Mouse (Mus musculus) spleen, postnatal 36 days (tissue): ENCODE results near the gene Cfap44.
A peak's percentile ranks its signal among the peaks of the same experiment; 100 is the strongest.

Experiments used
- DNase-seq, 2 experiments: peaks; one replicate each; pipeline ENCODE4 v3.0.0; 2022; ENCODE audit warnings: low spot score in 2 of 2, mixed read lengths in 1 of 2

Gene Cfap44

GRCm38 (mm10) chr16:44394577-44395243 lies at the start of gene Cfap44:
Gene Cfap44 (plus strand): TSS chr16:44394796.
- peak; percentile 19 to 25 for DNase-seq

- DNase-seq = peak; percentile 93 to 94
Observed at GRCm38 (mm10) chr16:44347071-44347901, 47.3 kb upstream of the Cfap44 start, which contains the start of gene Spice1. Gene Spice1 (plus strand): TSS chr16:44347121.

DNA sequence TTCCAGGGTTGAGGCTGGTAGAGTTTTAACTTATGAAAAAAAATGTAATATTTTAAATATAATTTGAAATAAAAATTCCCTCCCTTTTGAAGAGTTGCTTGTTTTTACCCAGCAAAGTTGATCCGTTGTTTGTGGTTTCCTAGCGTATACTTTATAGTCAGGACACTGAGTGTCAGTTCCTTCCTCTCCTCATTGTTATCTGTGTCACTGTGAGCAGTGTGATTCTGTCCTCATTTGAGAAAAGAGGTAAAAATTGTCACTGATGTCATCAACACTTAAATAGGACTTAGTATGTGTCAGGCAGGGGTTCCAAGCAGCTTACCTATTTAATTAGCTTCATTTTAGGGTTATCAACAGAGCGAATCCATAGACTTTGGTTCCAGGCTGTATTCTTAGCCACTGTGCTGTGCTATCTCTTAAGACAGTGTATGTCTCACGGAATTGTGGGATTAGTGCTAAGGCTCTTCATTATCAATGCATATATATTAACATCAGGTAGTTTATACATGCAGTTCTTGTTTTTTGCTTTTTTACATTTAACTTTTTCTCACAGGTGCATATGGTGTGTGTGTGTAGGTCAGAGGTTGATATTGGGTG lies 44.7 kb upstream of the Cfap44 start:
- no peak for DNase-seq

DNA sequence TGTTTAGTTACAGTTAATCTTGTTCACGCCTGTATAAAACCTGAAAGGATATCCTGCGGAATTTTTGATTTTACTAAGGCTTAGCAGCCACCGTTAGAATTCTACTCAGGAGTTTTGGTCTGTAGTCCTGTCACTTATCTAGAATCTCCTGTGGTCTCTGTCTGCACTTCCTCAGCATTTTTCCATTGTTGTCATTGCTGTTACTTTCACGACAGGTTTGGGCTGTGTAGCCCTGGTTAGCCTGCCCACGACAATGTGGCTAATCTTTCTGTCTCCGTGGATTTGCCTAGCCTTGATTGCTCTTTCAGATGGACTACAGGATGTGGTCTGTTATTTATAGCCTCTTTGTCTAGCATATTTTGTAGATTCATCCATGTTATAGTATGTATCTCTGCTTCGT lies 38.3 kb upstream of the Cfap44 start:
- no peak for DNase-seq

DNA sequence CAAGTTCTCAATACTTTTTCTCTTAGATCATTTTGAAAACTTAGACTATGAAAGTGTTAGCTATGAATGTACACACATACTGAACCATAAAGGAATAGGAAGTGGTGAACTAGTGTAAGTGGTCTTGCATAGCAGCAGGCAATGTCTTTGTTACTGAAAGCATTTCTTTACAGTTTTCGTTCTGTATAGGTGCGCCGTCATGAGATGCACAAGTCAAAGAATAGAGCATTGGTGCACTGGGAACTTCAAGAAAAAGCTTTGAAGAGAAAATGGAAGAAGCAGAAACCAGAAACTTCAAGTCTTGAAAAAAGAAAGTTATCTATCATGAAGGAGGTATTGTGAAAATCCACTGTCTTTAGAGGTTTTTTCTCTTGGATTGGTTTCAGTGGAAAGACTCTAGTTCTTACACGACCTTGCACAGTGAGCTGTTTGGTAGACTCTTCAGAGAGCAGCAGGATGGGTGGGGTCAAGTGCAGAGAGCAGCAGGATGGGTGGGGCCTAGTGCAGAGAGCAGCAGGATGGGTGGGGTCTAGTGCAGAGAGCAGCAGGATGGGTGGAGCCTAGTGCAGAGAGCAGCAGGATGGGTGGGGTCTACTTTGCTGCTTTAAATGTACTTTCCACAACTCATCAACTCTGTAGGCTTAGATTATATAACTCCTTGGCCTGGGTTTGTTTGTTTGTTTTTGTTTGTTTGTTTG lies 36.9 kb upstream of the Cfap44 start:
- DNase-seq = peak; percentile 86 to 88

DNA sequence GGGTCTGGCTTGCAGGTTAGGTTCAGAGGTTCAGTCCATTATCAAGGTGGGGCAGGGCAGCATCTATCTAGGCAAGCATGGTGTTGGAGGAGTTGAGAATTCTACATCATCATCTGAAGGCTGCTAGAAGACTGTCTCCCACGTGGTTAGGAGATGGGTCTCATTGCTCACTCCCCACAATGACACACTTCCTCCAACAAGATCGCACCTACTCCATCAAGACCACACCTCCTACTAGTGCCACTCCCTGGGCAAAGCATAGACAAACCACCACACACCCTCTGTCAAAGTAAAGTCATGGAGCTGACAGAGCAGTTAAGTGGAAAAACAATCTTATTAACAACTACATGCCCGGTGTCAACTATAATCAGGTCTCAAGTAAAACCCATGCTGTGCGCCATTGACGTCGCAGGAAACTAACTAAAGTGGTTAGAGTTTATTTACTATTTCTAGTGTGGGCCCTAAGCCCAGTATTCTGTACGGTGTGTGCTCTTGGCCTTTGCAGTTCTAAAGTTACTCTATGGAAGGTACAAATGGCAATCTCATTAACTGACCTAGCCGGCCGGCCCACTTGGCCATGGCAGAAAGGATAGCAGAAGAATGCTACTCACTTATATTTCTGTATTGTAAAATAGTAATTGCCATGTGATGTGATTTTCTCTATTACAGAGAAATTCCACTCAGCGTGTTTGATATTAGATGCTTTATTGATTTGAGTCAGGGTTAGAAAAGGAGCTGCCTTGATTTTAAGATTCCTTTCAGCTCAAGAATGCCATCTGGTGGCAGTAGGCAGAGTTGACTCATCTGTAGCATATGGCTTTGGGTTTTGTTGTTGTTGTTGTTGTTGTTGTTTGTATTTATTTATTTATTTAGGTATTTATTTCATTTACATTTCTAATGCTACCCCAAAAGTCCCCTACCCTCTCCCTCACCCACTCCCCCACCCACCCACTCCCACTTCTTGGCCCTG lies 32.4 kb upstream of the Cfap44 start:
- peak; percentile 13 to 28 for DNase-seq

DNA sequence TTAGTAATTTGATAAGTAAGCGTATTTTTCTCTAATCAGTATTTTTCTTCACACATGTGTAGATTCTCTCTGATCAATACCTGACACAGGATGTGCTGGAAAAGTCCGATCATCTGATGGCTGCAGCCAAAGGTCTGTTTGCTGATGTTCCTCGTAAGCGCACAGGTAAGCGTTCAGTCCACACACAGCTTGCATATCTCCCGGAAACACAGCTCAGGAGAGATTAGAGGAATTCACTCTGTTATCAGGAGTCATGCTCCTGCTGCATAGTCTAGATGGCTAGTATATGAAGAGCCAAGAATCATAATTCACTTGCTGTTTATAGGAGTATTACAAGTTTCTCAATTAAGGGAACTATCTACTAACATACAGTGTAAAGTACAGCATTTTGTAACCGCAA lies 29.1 kb upstream of the Cfap44 start:
- DNase-seq = no peak

- DNase-seq = no peak
Observed at GRCm38 (mm10) chr16:44375459-44375858, 19.1 kb upstream of the Cfap44 start.

DNA sequence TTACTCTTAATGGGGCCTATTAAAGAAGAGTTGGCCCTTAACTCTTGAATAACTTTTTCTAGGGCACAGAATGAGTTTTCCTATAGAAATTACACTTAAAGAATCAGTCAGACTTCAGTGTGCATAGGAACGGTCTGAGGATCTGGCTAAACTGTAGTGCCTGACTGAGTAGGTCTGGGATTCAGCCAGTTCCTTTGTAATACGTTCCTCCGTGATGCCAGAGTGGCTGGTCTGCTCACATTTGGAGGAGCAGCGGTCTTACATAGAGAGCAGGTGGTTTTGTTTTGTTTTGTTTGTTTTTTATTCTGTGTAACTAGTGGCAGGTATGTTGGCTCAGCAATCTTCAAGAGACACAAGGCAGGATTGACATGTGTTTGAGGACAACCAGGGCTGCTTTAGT lies 14.6 kb upstream of the Cfap44 start:
- DNase-seq = no peak

- no peak for DNase-seq
Observed at GRCm38 (mm10) chr16:44381578-44381977, 13.0 kb upstream of the Cfap44 start.

GRCm38 (mm10) chr16:44383549-44383948 lies 11.0 kb upstream of the Cfap44 start:
- DNase-seq = no peak

DNA sequence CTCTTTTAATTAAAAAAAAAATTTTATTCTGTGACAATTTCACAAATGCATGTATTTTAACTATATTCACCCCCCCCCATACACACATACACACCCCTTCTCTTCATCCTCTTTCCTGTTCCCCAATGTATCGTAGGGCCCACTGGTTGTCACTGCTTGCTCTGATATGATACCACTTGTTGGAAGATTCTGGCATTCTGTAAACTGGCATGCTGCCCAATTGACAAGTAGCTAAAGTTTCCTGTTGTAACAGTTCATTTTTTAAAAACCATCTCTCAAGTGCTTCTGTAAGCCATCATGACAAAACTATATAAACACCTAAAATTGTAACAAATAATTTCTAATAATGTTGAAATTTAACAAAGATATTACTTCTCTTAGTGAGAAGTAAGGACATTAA lies 10.3 kb upstream of the Cfap44 start:
- no peak for DNase-seq

DNA sequence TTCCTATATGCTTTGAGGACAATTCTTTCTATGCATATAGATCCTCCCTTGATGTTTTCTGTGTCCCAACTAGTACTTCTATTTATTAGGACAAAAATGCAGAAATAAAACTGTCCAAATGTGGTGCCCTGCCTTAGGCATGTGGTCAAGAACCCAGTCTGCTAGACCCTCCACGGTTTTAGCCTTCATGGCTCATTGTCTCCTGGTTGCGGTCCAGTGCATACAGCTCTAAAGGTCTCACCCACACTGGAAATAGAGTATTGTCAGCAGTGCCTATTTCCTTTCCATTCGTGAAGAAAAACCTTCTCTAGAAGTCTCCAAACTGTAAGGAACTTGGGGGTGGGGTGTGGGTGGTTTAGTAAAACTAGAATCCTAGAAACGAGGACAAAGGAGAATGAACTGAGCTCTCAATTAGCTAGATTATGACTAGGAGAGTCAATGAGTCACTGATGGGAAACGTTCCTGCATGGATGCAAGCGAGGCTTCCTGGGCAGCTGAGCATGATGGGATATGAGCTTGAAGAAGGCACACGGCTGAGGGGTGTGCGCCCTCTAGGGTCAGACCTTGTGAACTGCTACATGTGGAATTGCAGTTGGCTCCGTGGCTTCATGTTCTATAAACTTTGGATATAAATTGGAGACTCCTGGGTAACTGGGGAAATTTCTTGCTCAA lies 2.6 kb upstream of the Cfap44 start:
- DNase-seq = peak in 1 of 2 experiments; percentile 9

DNA sequence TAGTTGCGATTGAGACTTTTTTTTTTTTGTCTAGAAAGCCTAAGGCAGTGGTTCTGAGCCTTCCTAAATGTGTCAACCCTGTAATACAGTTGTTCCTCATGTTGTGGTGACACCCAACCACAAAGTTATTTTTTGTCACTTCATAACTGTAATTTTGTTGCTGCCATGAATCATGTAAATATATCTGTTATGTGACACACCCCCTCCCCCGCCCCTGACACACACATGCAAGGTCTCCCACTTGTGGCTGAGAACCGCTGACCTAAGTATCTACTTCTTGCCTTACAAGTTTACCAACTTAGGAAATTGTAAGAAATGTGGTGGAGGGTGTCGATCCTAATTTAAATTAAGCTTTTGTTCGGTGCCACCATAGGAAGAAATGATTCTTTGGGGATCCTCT lies 10.3 kb downstream of the Cfap44 start:
- DNase-seq = no peak

- no peak for DNase-seq
Observed at GRCm38 (mm10) chr16:44407211-44407610, 12.6 kb downstream of the Cfap44 start.

GRCm38 (mm10) chr16:44408290-44408689 lies 13.7 kb downstream of the Cfap44 start:
- DNase-seq = no peak

GRCm38 (mm10) chr16:44410176-44410575 lies 15.6 kb downstream of the Cfap44 start:
- no peak for DNase-seq

DNA sequence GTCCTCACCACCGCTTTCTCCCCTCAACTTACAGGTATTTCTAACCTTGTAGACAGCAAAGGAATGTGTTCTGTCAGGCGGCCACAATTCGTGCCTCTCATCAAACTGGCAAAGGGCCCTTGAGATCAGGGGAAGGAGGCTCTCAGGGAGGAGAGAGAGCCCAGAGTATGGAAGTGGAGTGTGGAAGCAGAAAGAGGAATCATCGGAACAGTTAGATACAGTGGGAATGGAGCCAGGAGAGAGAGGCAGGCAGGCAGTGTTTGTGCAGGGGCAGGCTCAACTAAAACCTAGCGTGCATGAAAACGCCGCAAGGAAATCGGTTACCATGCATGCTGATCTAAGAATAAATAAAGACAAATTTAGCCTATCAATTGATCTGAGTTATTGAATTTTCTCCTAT lies 23.0 kb downstream of the Cfap44 start:
- DNase-seq = no peak

DNA sequence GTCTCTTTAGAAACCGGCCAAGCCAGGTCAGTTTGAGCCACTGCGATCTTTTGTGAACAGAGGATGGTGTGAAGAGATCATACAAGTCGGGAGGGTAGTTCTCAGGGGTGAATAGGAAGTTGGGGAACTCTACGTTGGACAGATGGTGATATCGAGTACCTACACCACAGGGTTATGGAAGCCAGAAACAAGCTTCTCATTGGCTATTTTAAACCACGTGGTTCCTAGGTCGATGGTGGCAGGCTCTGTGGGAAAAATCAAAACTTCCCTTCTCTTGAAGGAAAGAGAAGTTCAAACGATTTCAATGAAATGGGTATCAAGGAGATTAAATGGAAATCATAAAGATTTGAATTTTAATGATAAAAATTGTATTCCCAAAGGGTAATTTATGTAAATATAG lies 27.1 kb downstream of the Cfap44 start:
- no peak for DNase-seq

GRCm38 (mm10) chr16:44423499-44423898 lies 28.9 kb downstream of the Cfap44 start:
- no peak for DNase-seq
